Mouse (Mus musculus): ENCODE measurements around the gene Plcb1. TPM values are rescaled to one million over a fixed set of nuclear protein-coding genes. Genes with fewer than 3 reads are reported as not detected.

The Plcb1 gene
- total RNA-seq, 1 experiment from 2014 or later, result 2.3 TPM

DNA sequence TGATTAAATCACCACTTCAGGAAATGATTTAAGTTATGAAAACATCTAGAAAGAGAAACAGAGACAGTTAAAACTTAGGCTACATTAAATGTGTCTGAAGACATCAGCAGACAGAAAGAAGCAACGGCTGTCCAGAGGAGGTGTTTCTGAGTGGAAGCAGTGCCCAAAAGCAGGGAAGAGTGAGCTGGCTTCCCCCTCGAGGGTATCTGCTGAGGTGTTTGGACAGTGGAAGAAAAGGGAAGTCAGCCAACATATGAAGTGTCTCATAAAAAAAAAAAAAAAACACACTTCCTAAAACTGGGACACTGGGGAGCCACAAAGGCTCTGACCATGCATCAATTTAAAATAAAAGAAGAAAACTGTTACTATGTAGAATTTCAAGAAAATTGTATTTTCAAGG is 625.8 kb downstream of the Plcb1 start:
- no peak for ATAC-seq (ENCODE audit: extremely low read depth, insufficient number of reproducible peaks, low FRiP score, poor library complexity, severe bottlenecking)

- ATAC-seq (ENCODE audit: extremely low read depth, insufficient number of reproducible peaks, low FRiP score, poor library complexity, severe bottlenecking), result no peak
These were observed 629.3 kb downstream of the Plcb1 start for GRCm38 (mm10) chr2:135415137-135415536.

GRCm38 (mm10) chr2:135419301-135419700 is 633.4 kb downstream of the Plcb1 start:
- ATAC-seq (ENCODE audit: extremely low read depth, insufficient number of reproducible peaks, low FRiP score, poor library complexity, severe bottlenecking), result no peak

DNA sequence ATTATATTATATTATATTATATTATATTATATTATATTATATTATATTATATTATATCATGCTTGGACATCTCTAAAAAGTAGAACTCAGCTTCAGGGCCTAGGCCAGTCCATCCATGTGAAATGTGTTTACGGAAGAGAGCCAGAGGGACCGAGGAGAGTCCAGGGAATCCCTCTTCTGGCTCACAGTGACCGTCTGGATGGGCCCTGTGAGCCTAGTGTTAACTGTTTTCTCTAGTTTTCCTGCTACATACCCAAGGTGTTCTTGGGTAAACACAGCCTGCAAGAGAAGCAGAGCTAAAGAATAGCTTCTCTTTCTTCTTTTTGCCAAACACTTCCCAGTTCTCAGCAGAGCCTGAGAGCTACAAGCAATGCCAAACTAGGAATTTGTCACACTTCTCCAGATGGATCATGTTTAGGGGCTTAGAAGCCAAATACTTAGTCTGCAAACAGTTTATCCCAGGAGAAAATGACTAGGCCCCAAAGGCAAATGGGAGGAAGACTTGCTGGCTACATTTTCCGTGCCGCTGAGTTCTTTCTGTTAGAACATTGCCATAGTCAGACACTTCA is 649.2 kb downstream of the Plcb1 start:
- ATAC-seq (ENCODE audit: extremely low read depth, insufficient number of reproducible peaks, low FRiP score, poor library complexity, severe bottlenecking), result no peak

DNA sequence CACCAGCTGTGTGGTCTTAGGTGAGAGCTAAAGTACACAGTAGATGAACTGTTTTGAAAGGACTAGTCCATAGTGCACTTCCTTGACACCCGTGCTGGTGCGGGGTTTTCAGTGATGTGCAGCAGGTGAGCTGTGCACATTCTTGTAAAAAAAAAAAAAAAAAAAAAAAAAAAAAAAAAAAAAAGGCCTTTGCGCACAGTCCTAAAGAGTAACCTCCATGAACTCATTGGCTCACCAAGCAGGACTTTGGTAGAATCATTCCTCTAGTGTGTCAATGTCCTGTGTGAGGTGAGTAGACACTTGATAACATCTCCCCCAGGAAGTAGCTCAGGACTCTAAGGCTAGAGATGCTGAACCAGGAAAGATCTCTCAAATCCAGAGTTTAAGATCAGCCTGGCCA is 653.2 kb downstream of the Plcb1 start:
- no peak for ATAC-seq (ENCODE audit: extremely low read depth, insufficient number of reproducible peaks, low FRiP score, poor library complexity, severe bottlenecking)

- no peak for ATAC-seq (ENCODE audit: extremely low read depth, insufficient number of reproducible peaks, low FRiP score, poor library complexity, severe bottlenecking)
These were observed 654.0 kb downstream of the Plcb1 start for GRCm38 (mm10) chr2:135439546-135440517.

- ATAC-seq (ENCODE audit: extremely low read depth, insufficient number of reproducible peaks, low FRiP score, poor library complexity, severe bottlenecking), result no peak
These were observed 667.7 kb downstream of the Plcb1 start for GRCm38 (mm10) chr2:135453581-135453980.

GRCm38 (mm10) chr2:135454015-135454414 is 668.1 kb downstream of the Plcb1 start:
- no peak for ATAC-seq (ENCODE audit: extremely low read depth, insufficient number of reproducible peaks, low FRiP score, poor library complexity, severe bottlenecking)

- no peak for ATAC-seq (ENCODE audit: extremely low read depth, insufficient number of reproducible peaks, low FRiP score, poor library complexity, severe bottlenecking)
These were observed 668.6 kb downstream of the Plcb1 start for GRCm38 (mm10) chr2:135454455-135454854.

DNA sequence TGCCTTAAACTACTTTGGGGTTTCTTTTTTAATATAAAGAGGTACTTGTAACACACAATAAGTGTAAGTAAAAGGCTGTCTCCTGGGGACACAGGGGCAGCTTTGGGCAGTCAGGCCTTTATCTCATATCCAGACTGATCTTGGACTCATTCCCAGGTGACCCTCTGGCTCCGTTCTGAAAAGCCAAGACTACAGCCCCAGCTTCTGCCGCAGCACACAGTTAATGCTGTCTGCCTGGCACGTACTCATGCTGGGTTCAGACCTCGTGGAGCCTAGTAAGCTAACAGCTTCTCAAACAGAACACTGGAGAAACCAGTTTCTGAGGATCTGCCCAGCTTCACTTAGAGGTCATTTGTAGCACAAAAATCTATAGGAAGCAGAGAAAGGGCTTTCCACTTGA is 682.0 kb downstream of the Plcb1 start:
- ATAC-seq (ENCODE audit: extremely low read depth, insufficient number of reproducible peaks, low FRiP score, poor library complexity, severe bottlenecking), result no peak

- ATAC-seq (ENCODE audit: extremely low read depth, insufficient number of reproducible peaks, low FRiP score, poor library complexity, severe bottlenecking), result no peak
These were observed 688.2 kb downstream of the Plcb1 start for GRCm38 (mm10) chr2:135474107-135474506.

- ATAC-seq (ENCODE audit: extremely low read depth, insufficient number of reproducible peaks, low FRiP score, poor library complexity, severe bottlenecking), result no peak
These were observed 699.4 kb downstream of the Plcb1 start for GRCm38 (mm10) chr2:135485248-135485647.

- ATAC-seq (ENCODE audit: extremely low read depth, insufficient number of reproducible peaks, low FRiP score, poor library complexity, severe bottlenecking), result no peak
These were observed 702.4 kb downstream of the Plcb1 start for GRCm38 (mm10) chr2:135488277-135488676.

- no peak for ATAC-seq (ENCODE audit: extremely low read depth, insufficient number of reproducible peaks, low FRiP score, poor library complexity, severe bottlenecking)
These were observed 703.3 kb downstream of the Plcb1 start for GRCm38 (mm10) chr2:135489127-135489526.

GRCm38 (mm10) chr2:135492777-135493176 is 706.9 kb downstream of the Plcb1 start:
- ATAC-seq (ENCODE audit: extremely low read depth, insufficient number of reproducible peaks, low FRiP score, poor library complexity, severe bottlenecking), result no peak

- ATAC-seq (ENCODE audit: extremely low read depth, insufficient number of reproducible peaks, low FRiP score, poor library complexity, severe bottlenecking), result no peak
These were observed 710.7 kb downstream of the Plcb1 start for GRCm38 (mm10) chr2:135496553-135496952.

DNA sequence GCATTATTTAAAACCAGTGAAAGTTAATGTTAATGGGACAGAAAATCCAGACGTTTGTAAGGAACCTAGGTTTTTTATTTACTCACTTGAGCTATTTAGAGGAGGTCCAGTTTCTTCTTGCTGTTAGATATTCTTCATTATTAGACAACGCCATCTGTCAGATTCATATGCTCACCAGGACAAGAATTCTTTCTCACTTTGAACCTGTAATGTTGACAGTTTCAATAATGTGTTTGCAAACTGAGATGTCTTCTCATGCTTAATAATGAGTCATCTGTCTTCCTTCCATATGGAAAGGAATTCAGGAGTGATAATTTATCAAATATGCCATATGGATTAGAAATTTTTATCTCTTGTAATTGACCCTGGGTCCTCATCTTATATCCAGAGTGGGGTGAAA is 711.4 kb downstream of the Plcb1 start:
- ATAC-seq (ENCODE audit: extremely low read depth, insufficient number of reproducible peaks, low FRiP score, poor library complexity, severe bottlenecking), result no peak

- no peak for ATAC-seq (ENCODE audit: extremely low read depth, insufficient number of reproducible peaks, low FRiP score, poor library complexity, severe bottlenecking)
These were observed 715.0 kb downstream of the Plcb1 start for GRCm38 (mm10) chr2:135500872-135501271.

GRCm38 (mm10) chr2:135503328-135503997 is 717.6 kb downstream of the Plcb1 start:
- 0 out of 2 replicates have a peak, but pooled peaks have one; percentile 30 for ATAC-seq (ENCODE audit: extremely low read depth, insufficient number of reproducible peaks, low FRiP score, poor library complexity, severe bottlenecking)

DNA sequence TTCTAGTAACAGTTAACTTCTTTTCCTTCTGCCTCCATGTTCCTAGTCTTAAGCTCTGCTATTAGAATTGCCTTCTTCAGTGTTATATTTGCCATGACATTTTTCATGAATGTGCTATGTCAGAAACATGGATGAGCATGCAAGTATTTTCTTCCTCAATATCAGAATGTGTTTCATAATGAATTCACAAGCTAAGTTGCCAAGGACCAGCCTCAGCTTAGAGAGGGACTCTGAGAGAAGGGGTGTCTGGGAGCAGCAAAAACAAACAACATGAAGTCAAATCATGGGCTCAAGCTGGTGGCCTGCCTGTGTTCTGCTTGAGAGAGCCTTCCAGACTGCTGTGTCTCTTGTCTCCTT is 718.1 kb downstream of the Plcb1 start:
- ATAC-seq (ENCODE audit: extremely low read depth, insufficient number of reproducible peaks, low FRiP score, poor library complexity, severe bottlenecking), result no peak

All from neutrophil, adult 5-6 weeks (primary cell).